Mouse (Mus musculus) intestine, embryonic 14.5 days (tissue): ENCODE results near the gene Mipep. TPM values are rescaled to one million over a fixed set of nuclear protein-coding genes. Genes with fewer than 3 reads are reported as not detected.

ENCODE experiments used
- ATAC-seq: fragments of 200-750 bp; cut with Nextera tagmentation; replicated peaks from 2 replicates; pipeline ENCODE4 v1.8.0; 2017; ENCODE audit warnings: low read depth, moderate number of reproducible peaks, moderate TSS enrichment, moderate library complexity; ENCODE audit not compliant: low FRiP score, low TSS enrichment
- DNase-seq: peaks from one replicate; pipeline ENCODE4 v3.0.0-alpha.2; 2018; ENCODE audit warnings: low spot score
- H3K27ac ChIP-seq: fragments of 300-500 bp; sonication (generic); 2 replicates; pipeline ENCODE4 v1.5.1; 2014; ENCODE audit warnings: low read depth, mild to moderate bottlenecking, control low read depth
- H3K27me3 ChIP-seq: fragments of 300-500 bp; sonication (generic); replicated peaks from 2 replicates; pipeline ENCODE4 v1.6.1; 2014; ENCODE audit warnings: low read length, control low read depth; ENCODE audit not compliant: control insufficient read depth, insufficient read depth
- H3K36me3 ChIP-seq: fragments of 300-500 bp; sonication (generic); 2 replicates; pipeline ENCODE4 v1.6.1; 2014; ENCODE audit warnings: low read length, control low read depth; ENCODE audit not compliant: control insufficient read depth, insufficient read depth
- H3K4me1 ChIP-seq: fragments of 300-500 bp; sonication (generic); replicated peaks from 2 replicates; pipeline ENCODE4 v1.6.1; 2014; ENCODE audit warnings: low read length, control low read depth, mixed read lengths; ENCODE audit not compliant: control insufficient read depth, insufficient read depth
- H3K4me2 ChIP-seq: fragments of 300-500 bp; sonication (generic); 2 replicates; pipeline ENCODE4 v1.6.1; 2014; ENCODE audit warnings: low read length
- H3K4me3 ChIP-seq: fragments of 300-500 bp; sonication (generic); 2 replicates; pipeline ENCODE4 v1.5.1; 2014; ENCODE audit warnings: low read depth, low read length, control low read depth, mixed read lengths
- H3K9ac ChIP-seq: fragments of 300-500 bp; sonication (generic); 2 replicates; pipeline ENCODE4 v1.6.1; 2014; ENCODE audit warnings: mild to moderate bottlenecking, low read length
- H3K9me3 ChIP-seq: fragments of 300-500 bp; sonication (generic); 2 replicates; pipeline ENCODE4 v1.6.1; 2016; ENCODE audit warnings: low read length, control low read depth; ENCODE audit not compliant: control insufficient read depth
- WGBS: fragments of 180-500 bp; shearing (Covaris S2); extraction: QIAGEN DNeasy Blood & Tissue Kit; methylation state at CpG from one replicate; pipeline ENCODE4 v1.1.7; 2014; 5-methylcytosine and 5-hydroxymethylcytosine counted together
- polyA plus RNA-seq: library from polyadenylated mRNA; unstranded; fragments of >200 nt; fragmentation: Nextera tagmentation; extraction: Ambion mirVana; gene quantifications from 2 replicates; pipeline ENCODE4 v1.2.1, GENCODE M21; 2014

Gene Mipep
- polyA plus RNA-seq, 1 experiment from 2014 or later, result 21.2 TPM

GRCm38 (mm10) chr14:60818045-60818444 is 33.7 kb downstream of the Mipep start:
- no peaks in the 10 kb centered on the region for H3K4me1 ChIP-seq
- WGBS, result 66% methylated on average over 5 of the region's 5 CpGs
- no peak overlapping the region for H3K9ac ChIP-seq
- H3K27ac ChIP-seq, result no peak overlapping the region
- no peaks in the 10 kb centered on the region for H3K9me3 ChIP-seq
- ATAC-seq, result no peak
- H3K27me3 ChIP-seq, result no peaks in the 10 kb centered on the region
- peaks cover 6% of the 10 kb centered on the region; the same call in 1 of the 2 replicates for H3K36me3 ChIP-seq
- no peak for DNase-seq
- no peak overlapping the region for H3K4me2 ChIP-seq
- no peak overlapping the region for H3K4me3 ChIP-seq

- Histone ChIP-seq H3K4me2 (no peak overlapping the region), H3K27me3 (no peaks in the 10 kb centered on the region), H3K9me3 (peaks cover 4% of the 10 kb centered on the region; the same call in 1 of the 2 replicates), H3K36me3 (peaks cover 26% of the 10 kb centered on the region), H3K4me1 (no peaks in the 10 kb centered on the region), H3K9ac (no peak overlapping the region), H3K4me3 (no peak overlapping the region), H3K27ac (no peak overlapping the region)
- no peak for ATAC-seq
- no peak for DNase-seq
- WGBS, result 84% methylated on average over 2 of the region's 2 CpGs
Observed at GRCm38 (mm10) chr14:60830096-60830495, 45.7 kb downstream of the Mipep start.

GRCm38 (mm10) chr14:60836709-60837108 is 52.3 kb downstream of the Mipep start:
- Histone ChIP-seq H3K36me3 (peaks cover 14% of the 10 kb centered on the region; the same call in 1 of the 2 replicates), H3K4me3 (no peak overlapping the region), H3K27me3 (no peaks in the 10 kb centered on the region), H3K9me3 (peaks cover 3% of the 10 kb centered on the region; the same call in 1 of the 2 replicates), H3K9ac (no peak overlapping the region), H3K27ac (no peak overlapping the region), H3K4me2 (no peak overlapping the region), H3K4me1 (no peaks in the 10 kb centered on the region; the same call in 1 of the 2 replicates)
- DNase-seq (no peak), ATAC-seq (no peak)
- 84% methylated on average over 6 of the region's 6 CpGs for WGBS

- DNase-seq (no peak), ATAC-seq (no peak)
- H3K4me2 ChIP-seq, result no peak overlapping the region
- no peak overlapping the region for H3K9ac ChIP-seq
- H3K27me3 ChIP-seq, result no peaks in the 10 kb centered on the region
- 71% methylated on average over 8 of the region's 8 CpGs for WGBS
- H3K4me1 ChIP-seq, result peaks cover 3% of the 10 kb centered on the region; the same call in 1 of the 2 replicates
- no peaks in the 10 kb centered on the region for H3K9me3 ChIP-seq
- no peaks in the 10 kb centered on the region for H3K36me3 ChIP-seq
- no peak overlapping the region for H3K4me3 ChIP-seq
- no peak overlapping the region for H3K27ac ChIP-seq
Observed at GRCm38 (mm10) chr14:60839654-60840053, 55.3 kb downstream of the Mipep start.

- H3K27ac ChIP-seq, result no peak overlapping the region
- H3K9ac ChIP-seq, result no peak overlapping the region
- DNase-seq (no peak), ATAC-seq (no peak)
- WGBS, result 68% methylated on average over 14 of the region's 14 CpGs
- peaks cover 17% of the 10 kb centered on the region for H3K4me1 ChIP-seq
- no peaks in the 10 kb centered on the region for H3K9me3 ChIP-seq
- H3K4me2 ChIP-seq, result no peak overlapping the region
- H3K27me3 ChIP-seq, result no peaks in the 10 kb centered on the region
- H3K36me3 ChIP-seq, result peaks cover 4% of the 10 kb centered on the region; the same call in 1 of the 2 replicates
- no peak overlapping the region for H3K4me3 ChIP-seq
Observed at GRCm38 (mm10) chr14:60841977-60842659, 57.7 kb downstream of the Mipep start.

GRCm38 (mm10) chr14:60843596-60843995 is 59.2 kb downstream of the Mipep start:
- no peaks in the 10 kb centered on the region for H3K9me3 ChIP-seq
- H3K9ac ChIP-seq, result no peak overlapping the region
- no peaks in the 10 kb centered on the region for H3K27me3 ChIP-seq
- DNase-seq (no peak), ATAC-seq (no peak)
- peaks cover 4% of the 10 kb centered on the region; the same call in 1 of the 2 replicates for H3K36me3 ChIP-seq
- H3K4me3 ChIP-seq, result no peak overlapping the region
- H3K4me1 ChIP-seq, result peaks cover 17% of the 10 kb centered on the region
- no peak overlapping the region for H3K4me2 ChIP-seq
- H3K27ac ChIP-seq, result no peak overlapping the region
- WGBS, result 78% methylated on average over 7 of the region's 7 CpGs

GRCm38 (mm10) chr14:60845261-60846045 is 61.1 kb downstream of the Mipep start:
- Histone ChIP-seq H3K27me3 (no peaks in the 10 kb centered on the region), H3K27ac (peak overlapping the region; percentile 45; the same call in 1 of the 2 replicates), H3K4me1 (peaks cover 17% of the 10 kb centered on the region), H3K9ac (no peak overlapping the region), H3K4me2 (no peak overlapping the region), H3K4me3 (no peak overlapping the region), H3K9me3 (no peaks in the 10 kb centered on the region), H3K36me3 (peaks cover 13% of the 10 kb centered on the region; the same call in 1 of the 2 replicates)
- no peak for DNase-seq
- no peak for ATAC-seq
- 34% methylated on average over 10 of the region's 10 CpGs for WGBS

- Histone ChIP-seq H3K9ac (no peak overlapping the region), H3K27ac (no peak overlapping the region), H3K36me3 (peaks cover 16% of the 10 kb centered on the region; the same call in 1 of the 2 replicates), H3K27me3 (no peaks in the 10 kb centered on the region), H3K4me1 (peaks cover 17% of the 10 kb centered on the region), H3K4me2 (no peak overlapping the region), H3K9me3 (no peaks in the 10 kb centered on the region), H3K4me3 (no peak overlapping the region)
- ATAC-seq (no peak), DNase-seq (no peak)
- 82% methylated on average over 5 of the region's 5 CpGs for WGBS
Observed at GRCm38 (mm10) chr14:60846174-60846573, 61.8 kb downstream of the Mipep start.
